Mouse (Mus musculus) cerebellum, adult 2 months (tissue): ENCODE results near the gene Akt1s1.

Source experiments
- CTCF ChIP-seq: fragments of 200-500 bp; IDR thresholded peaks from 2 replicates; pipeline ENCODE4 v1.5.1; 2011; ENCODE audit warnings: low read depth, mild to moderate bottlenecking, control low read depth, low read length, moderate library complexity, borderline replicate concordance; ENCODE audit not compliant: insufficient read depth
- POLR2A ChIP-seq: fragments of 200-500 bp; IDR thresholded peaks from 2 replicates; pipeline ENCODE4 v1.6.1; 2011; ENCODE audit warnings: low read length, control low read depth, borderline replicate concordance; ENCODE audit not compliant: insufficient read depth

- TF ChIP-seq CTCF (no peak), POLR2A (no peak)
These were observed 34.4 kb upstream of the Akt1s1 start for GRCm38 (mm10) chr7:44814423-44814822.
